In the genomic region with DNA sequence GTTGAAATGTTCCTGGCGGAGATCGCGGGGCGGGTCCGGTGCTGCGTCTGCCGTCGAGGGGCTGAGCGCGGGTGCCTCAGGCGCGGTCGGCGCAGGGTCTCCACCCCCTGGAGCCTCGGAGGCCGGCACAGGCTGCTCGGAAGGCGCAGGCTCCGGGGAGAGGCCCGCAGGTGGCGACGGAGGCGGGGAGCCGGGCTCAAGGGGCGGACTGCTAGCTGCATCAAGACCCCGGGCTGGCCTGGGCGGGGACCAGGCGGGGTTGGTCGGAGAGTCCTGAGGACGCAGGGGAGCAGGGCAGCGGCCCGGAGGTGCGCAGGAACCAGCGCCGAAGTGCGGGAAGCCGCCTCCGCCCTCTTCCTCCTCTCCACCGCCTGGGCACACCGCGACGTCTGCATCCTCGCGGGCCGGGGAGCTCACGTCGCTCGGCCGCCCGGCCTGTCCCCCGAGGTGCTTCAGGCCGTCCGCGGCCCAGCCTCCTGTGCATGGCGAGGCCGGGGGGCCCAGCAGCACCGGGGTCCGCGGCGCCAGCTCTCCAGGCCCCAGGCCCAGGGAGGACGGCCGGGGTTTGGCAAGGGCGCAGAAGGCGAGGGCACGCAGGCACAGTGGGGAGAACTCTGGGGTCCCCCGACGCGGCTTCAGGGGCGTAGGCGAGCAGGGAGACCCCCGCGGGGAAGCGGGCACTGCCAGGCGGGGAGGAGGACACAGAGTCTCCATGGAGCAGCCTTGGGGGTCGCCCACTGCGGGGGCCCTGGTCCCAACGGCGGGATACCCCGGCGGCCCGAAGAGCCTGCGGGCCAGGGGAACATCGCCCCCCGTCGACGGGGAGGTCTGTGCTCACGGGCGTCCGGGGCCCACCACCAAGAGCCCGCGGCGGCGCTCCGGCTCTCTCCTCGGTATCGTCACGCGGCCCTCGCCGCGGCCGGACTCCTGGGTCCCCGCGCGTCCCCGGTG, we compare ENCODE assay signal across 8 mouse cellular contexts. TPM values are rescaled to one million over a fixed set of nuclear protein-coding genes. Genes with fewer than 3 reads are reported as not detected.
DNase-seq lines count a peak whose midpoint lies in the region; ATAC-seq and TF ChIP-seq lines count a peak whose summit lies in the region.

No protein-coding gene starts in this region.

- no peak for ATAC-seq in embryonic facial prominence, embryonic 13.5 days (ENCODE audit: insufficient number of reproducible peaks, insufficient read depth, low FRiP score, low TSS enrichment, low read depth)
- ATAC-seq in hindbrain, embryonic 12.5 days (ENCODE audit: low FRiP score) = peak; percentile 55
- ATAC-seq in liver, embryonic 15.5 days (ENCODE audit: insufficient read depth) = no peak

- H3K9me3 ChIP-seq in embryonic facial prominence, embryonic 13.5 days = no peaks in the 10 kb centered on the region
- H3K9me3 ChIP-seq in hindbrain, embryonic 12.5 days (replicated peaks) = no peaks in the 10 kb centered on the region
- H3K9me3 ChIP-seq in liver, embryonic 15.5 days (replicated peaks) = no peaks in the 10 kb centered on the region

- H3ac ChIP-seq in C2C12 (ENCODE audit: control insufficient read depth, insufficient read length, low read depth) = peak overlapping the region; percentile 64

- peaks cover 44% of the 10 kb centered on the region for H3K4me1 ChIP-seq in embryonic facial prominence, embryonic 13.5 days
- H3K4me1 ChIP-seq in hindbrain, embryonic 12.5 days = peaks cover 29% of the 10 kb centered on the region
- peaks cover 21% of the 10 kb centered on the region for H3K4me1 ChIP-seq in liver, embryonic 15.5 days (replicated peaks)
- H3K4me1 ChIP-seq in small intestine, adult 2 months (ENCODE audit: control insufficient read depth, insufficient read depth, insufficient read length, low read length) = peaks cover 7% of the 10 kb centered on the region; the same call in 1 of the 2 replicates

- peak overlapping the region; percentile 87 for H3K4me2 ChIP-seq in embryonic facial prominence, embryonic 13.5 days
- peak overlapping the region; percentile 77 for H3K4me2 ChIP-seq in hindbrain, embryonic 12.5 days (replicated peaks)
- H3K4me2 ChIP-seq in liver, embryonic 15.5 days = peak overlapping the region; percentile 76

- DNase-seq in adrenal gland, adult 18-20 months (ENCODE audit: low spot score in 2 of 2) = peak; percentile 15 to 30
- DNase-seq in adrenal gland, adult 8-10 months = no peak
- no peak for DNase-seq in layer of hippocampus, postnatal 14 days (ENCODE audit: low spot score in 2 of 2)

- under 1% methylated on average over 105 of the region's 106 CpGs for WGBS in embryonic facial prominence, embryonic 13.5 days
- under 1% methylated on average over 90 of the region's 106 CpGs for WGBS in hindbrain, embryonic 12.5 days
- under 1% methylated on average over 105 of the region's 106 CpGs for WGBS in liver, embryonic 15.5 days (ENCODE audit: insufficient replicate concordance)
- WGBS in small intestine, adult 2 months = 2% methylated on average over 106 of the region's 106 CpGs

- H3K27me3 ChIP-seq in C2C12 (ENCODE audit: control insufficient read depth, insufficient read depth, insufficient read length) = peaks cover 4% of the 10 kb centered on the region
- H3K27me3 ChIP-seq in embryonic facial prominence, embryonic 13.5 days = peaks cover 78% of the 10 kb centered on the region
- H3K27me3 ChIP-seq in hindbrain, embryonic 12.5 days = peaks cover 80% of the 10 kb centered on the region
- H3K27me3 ChIP-seq in liver, embryonic 15.5 days = peaks cover 87% of the 10 kb centered on the region
- H3K27me3 ChIP-seq in small intestine, adult 2 months (ENCODE audit: control insufficient read depth, insufficient read depth, low read length) = peaks cover 55% of the 10 kb centered on the region

- no peaks in the 10 kb centered on the region for H3K36me3 ChIP-seq in C2C12 (ENCODE audit: control insufficient read depth, insufficient read depth)
- H3K36me3 ChIP-seq in embryonic facial prominence, embryonic 13.5 days = no peaks in the 10 kb centered on the region
- H3K36me3 ChIP-seq in hindbrain, embryonic 12.5 days = no peaks in the 10 kb centered on the region
- no peaks in the 10 kb centered on the region for H3K36me3 ChIP-seq in liver, embryonic 15.5 days (replicated peaks)
- no peaks in the 10 kb centered on the region for H3K36me3 ChIP-seq in small intestine, adult 2 months (ENCODE audit: control insufficient read depth, insufficient read depth, low read length)

- no peak overlapping the region for H3K27ac ChIP-seq in embryonic facial prominence, embryonic 13.5 days
- peak overlapping the region; percentile 36; the same call in 1 of the 2 replicates for H3K27ac ChIP-seq in hindbrain, embryonic 12.5 days
- no peak overlapping the region for H3K27ac ChIP-seq in liver, embryonic 15.5 days (replicated peaks)
- H3K27ac ChIP-seq in small intestine, adult 2 months (ENCODE audit: insufficient read depth, low read depth, low read length) = no peak overlapping the region

- peak overlapping the region; percentile 79 for H3K9ac ChIP-seq in embryonic facial prominence, embryonic 13.5 days
- peak overlapping the region; percentile 75 for H3K9ac ChIP-seq in hindbrain, embryonic 12.5 days
- H3K9ac ChIP-seq in liver, embryonic 15.5 days = peak overlapping the region; percentile 18; the same call in 1 of the 2 replicates

- H3K79me3 ChIP-seq in C2C12 (ENCODE audit: low read depth) = no peaks in the 10 kb centered on the region

- peak overlapping the region; percentile 36 for H3K4me3 ChIP-seq in C2C12 (ENCODE audit: insufficient read depth, poor library complexity, severe bottlenecking)
- peak overlapping the region; percentile 70 for H3K4me3 ChIP-seq in embryonic facial prominence, embryonic 13.5 days
- H3K4me3 ChIP-seq in hindbrain, embryonic 12.5 days = peak overlapping the region; percentile 69
- peak overlapping the region; percentile 58 for H3K4me3 ChIP-seq in liver, embryonic 15.5 days (replicated peaks)
- peak overlapping the region; percentile 61 for H3K4me3 ChIP-seq in small intestine, adult 2 months (ENCODE audit: low read depth, low read length)

- TF ChIP-seq POLR2A in small intestine, adult 2 months (IDR thresholded peaks at IDR 0.05; ENCODE audit: low read depth, low read length) = no peak

- TF ChIP-seq CTCF in C2C12 (IDR thresholded peaks at IDR 0.05; ENCODE audit: control insufficient read depth, insufficient read depth, insufficient read length) = no peak
- TF ChIP-seq CTCF in small intestine, adult 2 months (IDR thresholded peaks at IDR 0.05; ENCODE audit: extremely low read depth, insufficient read length, insufficient replicate concordance, low read depth, low read length) = no peak

- H3K79me2 ChIP-seq in C2C12 (ENCODE audit: control insufficient read depth, insufficient read depth) = no peaks in the 10 kb centered on the region

TF ChIP-seq in C2C12, 6 proteins besides CTCF, POLR2A, EP300 and RAD21:
- TF ChIP-seq CEBPB (IDR thresholded peaks at IDR 0.05; ENCODE audit: low read depth) (no peak), MYOD1 (IDR thresholded peaks at IDR 0.05; ENCODE audit: control insufficient read depth, insufficient read length, low read depth) (no peak), MYOG (IDR thresholded peaks at IDR 0.05; ENCODE audit: control insufficient read depth, extremely low read depth, insufficient read length) (no peak), MAX (IDR thresholded peaks at IDR 0.05) (no peak), FOSL1 (IDR thresholded peaks at IDR 0.05; ENCODE audit: insufficient read depth, low read length, poor library complexity, severe bottlenecking) (no peak), USF1 (IDR thresholded peaks at IDR 0.05; ENCODE audit: low read depth) (no peak)
TF ChIP-seq in C2C12: peak in this region for 0.

RNA-seq across cellular contexts. Expression of gene Epop, which starts 0.7 kb away (rescaled TPM):
- total RNA-seq in adrenal gland, adult 18-20 months (2021) = 1 to 10 TPM; 5.5 to 8.2 TPM
- 1 to 10 TPM; 2.1 to 5.4 (median 4.0) TPM for total RNA-seq in adrenal gland, adult 8-10 months (2022)
- polyA plus RNA-seq in C2C12 (2012; fragmentation: generic; extraction: Trizol) = 15.9 TPM
- polyA plus RNA-seq in embryonic facial prominence, embryonic 13.5 days (2015; fragmentation: Nextera tagmentation; extraction: Ambion mirVana) = 4.3 and 7.2 TPM in 2 replicates
- polyA plus RNA-seq in hindbrain, embryonic 12.5 days (2016; fragmentation: Nextera tagmentation; extraction: Ambion mirVana) = 11.2 and 11.7 TPM in 2 replicates
- 0.39 and 0.40 TPM in 2 replicates for polyA plus RNA-seq in liver, embryonic 15.5 days (2015; fragmentation: Nextera tagmentation; extraction: Ambion mirVana)
- 2.1 and 3.8 TPM in 2 replicates for polyA plus RNA-seq in small intestine, adult 2 months (2012; rRNA removed)
- total RNA-seq in layer of hippocampus, postnatal 14 days (2021) = 10 to 100 TPM; 12.1 to 13.5 TPM

RNA-seq across cellular contexts. Expression of gene Mllt6, which starts 34.4 kb away (rescaled TPM):
- 10 to 100 TPM; 42.4 to 44.0 TPM for total RNA-seq in adrenal gland, adult 18-20 months (2021)
- 10 to 100 TPM; 53.1 to 99.4 (median 71.8) TPM for total RNA-seq in adrenal gland, adult 8-10 months (2022)
- 12.5 TPM for polyA plus RNA-seq in C2C12 (2012; fragmentation: generic; extraction: Trizol)
- 3.1 and 3.3 TPM in 2 replicates for polyA plus RNA-seq in embryonic facial prominence, embryonic 13.5 days (2015; fragmentation: Nextera tagmentation; extraction: Ambion mirVana)
- 2.9 and 3.5 TPM in 2 replicates for polyA plus RNA-seq in hindbrain, embryonic 12.5 days (2016; fragmentation: Nextera tagmentation; extraction: Ambion mirVana)
- polyA plus RNA-seq in liver, embryonic 15.5 days (2015; fragmentation: Nextera tagmentation; extraction: Ambion mirVana) = 0.16 and 0.20 TPM in 2 replicates
- polyA plus RNA-seq in small intestine, adult 2 months (2012; rRNA removed) = 18.4 and 38.6 TPM in 2 replicates
- 10 to 100 TPM; 72.8 to 83.8 TPM for total RNA-seq in layer of hippocampus, postnatal 14 days (2021)

RNA-seq across cellular contexts. Expression of gene Srcin1, which starts 52.9 kb away (rescaled TPM):
- 10 to 100 TPM; 11.4 to 12.3 TPM for total RNA-seq in adrenal gland, adult 18-20 months (2021)
- total RNA-seq in adrenal gland, adult 8-10 months (2022) = 10 to 100 TPM; 10.7 to 37.6 (median 19.9) TPM
- 0.01 TPM for polyA plus RNA-seq in C2C12 (2012; fragmentation: generic; extraction: Trizol)
- polyA plus RNA-seq in embryonic facial prominence, embryonic 13.5 days (2015; fragmentation: Nextera tagmentation; extraction: Ambion mirVana) = 0.76 and 1.2 TPM in 2 replicates
- 6.3 and 6.7 TPM in 2 replicates for polyA plus RNA-seq in hindbrain, embryonic 12.5 days (2016; fragmentation: Nextera tagmentation; extraction: Ambion mirVana)
- polyA plus RNA-seq in liver, embryonic 15.5 days (2015; fragmentation: Nextera tagmentation; extraction: Ambion mirVana) = 0.02 TPM in 1 of 2 replicates, not detected in the other
- polyA plus RNA-seq in small intestine, adult 2 months (2012; rRNA removed) = 0.43 and 0.53 TPM in 2 replicates
- total RNA-seq in layer of hippocampus, postnatal 14 days (2021) = 100 to 1,000 TPM; 309 to 331 TPM

RNA-seq across cellular contexts. Expression of gene Cisd3, which starts 56.8 kb away (rescaled TPM):
- total RNA-seq in adrenal gland, adult 18-20 months (2021) = 100 to 1,000 TPM; 165 to 273 TPM
- total RNA-seq in adrenal gland, adult 8-10 months (2022) = 100 to 1,000 TPM; 153 to 194 (median 169) TPM
- 110 TPM for polyA plus RNA-seq in C2C12 (2012; fragmentation: generic; extraction: Trizol)
- polyA plus RNA-seq in embryonic facial prominence, embryonic 13.5 days (2015; fragmentation: Nextera tagmentation; extraction: Ambion mirVana) = 12.5 and 13.4 TPM in 2 replicates
- 14.7 and 17.1 TPM in 2 replicates for polyA plus RNA-seq in hindbrain, embryonic 12.5 days (2016; fragmentation: Nextera tagmentation; extraction: Ambion mirVana)
- polyA plus RNA-seq in liver, embryonic 15.5 days (2015; fragmentation: Nextera tagmentation; extraction: Ambion mirVana) = 11.4 and 12.3 TPM in 2 replicates
- polyA plus RNA-seq in small intestine, adult 2 months (2012; rRNA removed) = 112 and 249 TPM in 2 replicates
- 10 to 100 TPM; 47.1 to 50.2 TPM for total RNA-seq in layer of hippocampus, postnatal 14 days (2021)

Comparison
In these comparisons a context has a peak if more than half of its experiments do, and no peak if none do; other contexts are left out.
1. DNase-seq: peak in adrenal gland, adult 18-20 months (2 of 2); none in adrenal gland, adult 8-10 months (single experiment) and layer of hippocampus, postnatal 14 days (0 of 2).
2. H3K9ac ChIP-seq: peak in every context shown above with its lines; median percentile 79 in embryonic facial prominence, embryonic 13.5 days; 75 in hindbrain, embryonic 12.5 days; 18 in liver, embryonic 15.5 days.
3. Peak in every context shown above with its lines, with median percentiles within 50 percentile points of each other: H3K4me3 ChIP-seq and H3K4me2 ChIP-seq.